Mouse (Mus musculus) embryo, embryonic 10.5 days (tissue): ENCODE data around the gene Sult2b1.

ENCODE experiments used
- DNase-seq: peaks from one replicate; pipeline ENCODE4 v3.0.0-alpha.2; 2015; ENCODE audit warnings: low spot score

Gene Sult2b1

GRCm38 (mm10) chr7:45784524-45785372, at the start of gene Sult2b1:
Gene Sult2b1, minus strand, starts transcription at chr7:45784669.
- DNase-seq: peak; percentile 97

- DNase-seq: no peak
These were observed 49.5 kb upstream of the Sult2b1 start for GRCm38 (mm10) chr7:45833924-45834323.

GRCm38 (mm10) chr7:45833148-45833790, 48.8 kb upstream of the Sult2b1 start:
- DNase-seq: no peak

- DNase-seq: no peak
These were observed 48.0 kb upstream of the Sult2b1 start for GRCm38 (mm10) chr7:45832428-45832827.

GRCm38 (mm10) chr7:45831128-45831525, 46.7 kb upstream of the Sult2b1 start:
- no peak for DNase-seq

GRCm38 (mm10) chr7:45830427-45831127, 46.1 kb upstream of the Sult2b1 start, which contains the start of gene Grwd1:
Gene Grwd1, minus strand, starts transcription at chr7:45830944.
- DNase-seq: peak; percentile 95

GRCm38 (mm10) chr7:45826631-45827030, 42.2 kb upstream of the Sult2b1 start:
- no peak for DNase-seq

GRCm38 (mm10) chr7:45824598-45824997, 40.1 kb upstream of the Sult2b1 start, which contains the start of gene Kcnj14:
Gene Kcnj14, minus strand, starts transcription at chr7:45824782.
- no peak for DNase-seq

- no peak for DNase-seq
These were observed 36.4 kb upstream of the Sult2b1 start for GRCm38 (mm10) chr7:45820913-45821312.

- DNase-seq: no peak
These were observed 35.4 kb upstream of the Sult2b1 start for GRCm38 (mm10) chr7:45819843-45820242.

GRCm38 (mm10) chr7:45815984-45816351, 31.5 kb upstream of the Sult2b1 start:
- DNase-seq: no peak

GRCm38 (mm10) chr7:45815323-45815983, 31.0 kb upstream of the Sult2b1 start:
- peak; percentile 44 for DNase-seq

GRCm38 (mm10) chr7:45814841-45815240, 30.4 kb upstream of the Sult2b1 start:
- no peak for DNase-seq

- peak; percentile 100 for DNase-seq
These were observed 29.6 kb upstream of the Sult2b1 start, which contains the start of gene Cyth2 for GRCm38 (mm10) chr7:45813787-45814779. Gene Cyth2, minus strand, starts transcription at chr7:45814581.

- no peak for DNase-seq
These were observed 28.5 kb upstream of the Sult2b1 start for GRCm38 (mm10) chr7:45812921-45813320.

- no peak for DNase-seq
These were observed 25.0 kb upstream of the Sult2b1 start for GRCm38 (mm10) chr7:45809276-45810075.

GRCm38 (mm10) chr7:45808471-45808870, 24.0 kb upstream of the Sult2b1 start:
- no peak for DNase-seq

GRCm38 (mm10) chr7:45805941-45806340, 21.5 kb upstream of the Sult2b1 start:
- no peak for DNase-seq

GRCm38 (mm10) chr7:45802551-45802950, 18.1 kb upstream of the Sult2b1 start:
- no peak for DNase-seq

- DNase-seq: peak; percentile 95
These were observed 16.9 kb upstream of the Sult2b1 start for GRCm38 (mm10) chr7:45801348-45801747.
